Mouse (Mus musculus): Measurements from ENCODE around the gene Astn2. TPM values are rescaled to one million over a fixed set of nuclear protein-coding genes. Genes with fewer than 3 reads are reported as not detected.
A peak's percentile ranks its signal among the peaks of the same experiment; 100 is the strongest.

The Astn2 gene
- polyA plus RNA-seq, 1 experiment from 2014 or later, result 0.17 TPM

- no peak overlapping the region for H3K9ac ChIP-seq (ENCODE audit: low read depth, low read length)
- no peak for ATAC-seq
- WGBS, result 24% methylated on average over 8 of the region's 8 CpGs
- no peak overlapping the region for H3K27ac ChIP-seq (ENCODE audit: low read length)
- 0 out of 2 replicates have a peak, but pooled peaks cover 5% of the 10 kb centered on the region for H3K4me1 ChIP-seq (ENCODE audit: control insufficient read depth, insufficient read depth, low read length)
- no peak overlapping the region for H3K4me2 ChIP-seq (ENCODE audit: low read depth, low read length)
- no peak overlapping the region for H3K4me3 ChIP-seq (ENCODE audit: low read length)
- H3K36me3 ChIP-seq (ENCODE audit: control insufficient read depth, insufficient read depth, low read length), result no peaks in the 10 kb centered on the region
- H3K9me3 ChIP-seq (ENCODE audit: control insufficient read depth, low read length), result no peaks in the 10 kb centered on the region
- H3K27me3 ChIP-seq (replicated peaks; ENCODE audit: control insufficient read depth, insufficient read depth, low read length), result peaks cover 37% of the 10 kb centered on the region
Measured at GRCm38 (mm10) chr4:66401186-66401681, 3.2 kb downstream of the Astn2 start.

GRCm38 (mm10) chr4:66399066-66399465, 5.3 kb downstream of the Astn2 start:
- Histone ChIP-seq H3K4me1 (ENCODE audit: control insufficient read depth, insufficient read depth, low read length) (0 out of 2 replicates have a peak, but pooled peaks cover 5% of the 10 kb centered on the region), H3K36me3 (ENCODE audit: control insufficient read depth, insufficient read depth, low read length) (no peaks in the 10 kb centered on the region), H3K9me3 (ENCODE audit: control insufficient read depth, low read length) (no peaks in the 10 kb centered on the region), H3K9ac (ENCODE audit: low read depth, low read length) (no peak overlapping the region), H3K27ac (ENCODE audit: low read length) (no peak overlapping the region), H3K27me3 (replicated peaks; ENCODE audit: control insufficient read depth, insufficient read depth, low read length) (peaks cover 28% of the 10 kb centered on the region), H3K4me2 (ENCODE audit: low read depth, low read length) (no peak overlapping the region), H3K4me3 (ENCODE audit: low read length) (no peak overlapping the region)
- 46% methylated on average over 4 of the region's 4 CpGs for WGBS
- ATAC-seq, result no peak

- Histone ChIP-seq H3K27ac (ENCODE audit: low read length) (no peak overlapping the region), H3K4me1 (ENCODE audit: control insufficient read depth, insufficient read depth, low read length) (no peaks in the 10 kb centered on the region), H3K9me3 (ENCODE audit: control insufficient read depth, low read length) (no peaks in the 10 kb centered on the region), H3K27me3 (replicated peaks; ENCODE audit: control insufficient read depth, insufficient read depth, low read length) (peaks cover 10% of the 10 kb centered on the region), H3K9ac (ENCODE audit: low read depth, low read length) (no peak overlapping the region), H3K4me2 (ENCODE audit: low read depth, low read length) (no peak overlapping the region), H3K36me3 (ENCODE audit: control insufficient read depth, insufficient read depth, low read length) (no peaks in the 10 kb centered on the region), H3K4me3 (ENCODE audit: low read length) (no peak overlapping the region)
- ATAC-seq, result no peak
Measured at GRCm38 (mm10) chr4:66397216-66397615, 7.2 kb downstream of the Astn2 start.

DNA sequence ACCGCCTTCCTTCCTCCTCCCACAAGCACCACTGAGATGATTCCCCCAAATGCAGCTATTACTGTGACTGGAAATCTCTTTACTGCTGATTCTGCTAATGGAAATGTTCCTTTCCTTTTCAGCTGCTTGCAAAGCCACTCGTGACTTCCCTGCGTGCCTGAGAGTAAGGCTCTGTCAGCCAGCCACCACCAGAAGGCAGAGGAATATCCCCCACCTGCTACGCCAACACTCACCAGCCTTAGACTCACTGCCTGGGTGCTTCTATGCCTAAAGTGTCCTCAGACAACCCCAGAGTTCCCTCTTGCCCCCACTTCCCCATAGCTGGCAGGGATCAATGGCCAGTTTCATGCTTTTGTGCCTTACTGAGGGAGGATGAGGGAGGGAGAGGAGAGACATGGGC, 11.1 kb downstream of the Astn2 start:
- Histone ChIP-seq H3K4me2 (ENCODE audit: low read depth, low read length) (no peak overlapping the region), H3K27me3 (replicated peaks; ENCODE audit: control insufficient read depth, insufficient read depth, low read length) (no peaks in the 10 kb centered on the region), H3K36me3 (ENCODE audit: control insufficient read depth, insufficient read depth, low read length) (no peaks in the 10 kb centered on the region), H3K4me3 (ENCODE audit: low read length) (no peak overlapping the region), H3K4me1 (ENCODE audit: control insufficient read depth, insufficient read depth, low read length) (no peaks in the 10 kb centered on the region), H3K9ac (ENCODE audit: low read depth, low read length) (no peak overlapping the region), H3K27ac (ENCODE audit: low read length) (no peak overlapping the region), H3K9me3 (ENCODE audit: control insufficient read depth, low read length) (no peaks in the 10 kb centered on the region)
- ATAC-seq, result no peak
- WGBS, result 69% methylated on average over 4 of the region's 4 CpGs

DNA sequence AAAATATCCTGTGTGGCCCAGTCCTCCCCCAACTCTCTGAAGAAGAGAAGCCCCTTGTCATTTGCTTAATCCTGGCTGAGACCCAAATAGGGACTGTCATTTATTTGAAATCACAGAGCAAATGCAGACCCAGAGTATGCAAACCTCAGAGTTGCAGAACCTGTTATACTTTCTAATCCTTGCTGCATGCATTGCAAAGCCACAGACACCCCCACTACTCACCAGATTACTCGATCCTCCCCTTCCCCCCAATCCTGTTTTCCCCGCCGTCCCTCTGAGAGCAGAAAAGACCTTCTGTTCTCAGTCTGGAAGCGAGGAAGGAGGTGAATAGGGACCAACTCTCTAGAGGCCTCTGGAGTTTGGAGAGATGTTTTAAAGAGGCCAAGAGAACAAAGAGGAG, 13.9 kb downstream of the Astn2 start:
- ATAC-seq, result no peak

GRCm38 (mm10) chr4:66378586-66378985, 25.8 kb downstream of the Astn2 start:
- no peak overlapping the region for H3K27ac ChIP-seq (ENCODE audit: low read length)
- H3K9ac ChIP-seq (ENCODE audit: low read depth, low read length), result no peak overlapping the region
- no peaks in the 10 kb centered on the region for H3K27me3 ChIP-seq (replicated peaks; ENCODE audit: control insufficient read depth, insufficient read depth, low read length)
- ATAC-seq, result no peak
- no peaks in the 10 kb centered on the region for H3K4me1 ChIP-seq (ENCODE audit: control insufficient read depth, insufficient read depth, low read length)
- no peaks in the 10 kb centered on the region for H3K36me3 ChIP-seq (ENCODE audit: control insufficient read depth, insufficient read depth, low read length)
- WGBS, result 19% methylated on average over 2 of the region's 2 CpGs
- no peak overlapping the region for H3K4me3 ChIP-seq (ENCODE audit: low read length)
- H3K4me2 ChIP-seq (ENCODE audit: low read depth, low read length), result no peak overlapping the region
- H3K9me3 ChIP-seq (ENCODE audit: control insufficient read depth, low read length), result no peaks in the 10 kb centered on the region

More for the DNA sequence above, 13.9 kb downstream of the Astn2 start:
- WGBS, result 27% methylated on average over 4 of the region's 4 CpGs
- no peak overlapping the region for H3K9ac ChIP-seq (ENCODE audit: low read depth, low read length)
- no peak overlapping the region for H3K4me3 ChIP-seq (ENCODE audit: low read length)
- H3K36me3 ChIP-seq (ENCODE audit: control insufficient read depth, insufficient read depth, low read length), result no peaks in the 10 kb centered on the region
- H3K4me1 ChIP-seq (ENCODE audit: control insufficient read depth, insufficient read depth, low read length), result no peaks in the 10 kb centered on the region
- no peak overlapping the region for H3K4me2 ChIP-seq (ENCODE audit: low read depth, low read length)
- no peak overlapping the region for H3K27ac ChIP-seq (ENCODE audit: low read length)
- no peaks in the 10 kb centered on the region for H3K9me3 ChIP-seq (ENCODE audit: control insufficient read depth, low read length)
- H3K27me3 ChIP-seq (replicated peaks; ENCODE audit: control insufficient read depth, insufficient read depth, low read length), result no peaks in the 10 kb centered on the region

DNA sequence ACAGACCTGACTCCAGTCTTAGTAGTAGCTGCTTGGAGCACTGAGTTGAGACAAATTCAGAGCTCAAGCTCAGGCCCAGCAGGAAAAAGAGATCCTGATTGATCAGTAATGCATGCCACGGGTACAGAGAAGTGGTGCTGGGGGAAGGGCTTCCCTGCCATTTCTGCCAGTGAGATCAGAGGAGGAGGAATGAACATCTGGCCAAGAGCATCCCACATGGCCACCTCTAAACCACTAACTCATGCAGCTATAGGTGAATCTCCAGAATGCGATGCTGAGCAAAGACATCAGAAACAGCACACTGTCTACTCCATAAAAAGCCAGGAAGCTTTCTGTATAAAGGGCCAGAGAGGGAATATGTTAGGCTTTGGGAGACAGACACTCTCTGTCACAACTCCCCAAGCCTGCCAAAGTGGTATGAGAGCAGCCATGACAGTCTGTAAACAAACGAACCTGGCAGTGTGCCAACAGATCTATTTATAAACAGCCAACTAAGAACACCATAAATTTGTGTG, 33.8 kb downstream of the Astn2 start:
- Histone ChIP-seq H3K36me3 (ENCODE audit: control insufficient read depth, insufficient read depth, low read length) (no peaks in the 10 kb centered on the region), H3K27ac (ENCODE audit: low read length) (no peak overlapping the region), H3K4me1 (ENCODE audit: control insufficient read depth, insufficient read depth, low read length) (no peaks in the 10 kb centered on the region), H3K4me3 (ENCODE audit: low read length) (no peak overlapping the region), H3K9ac (ENCODE audit: low read depth, low read length) (no peak overlapping the region), H3K27me3 (replicated peaks; ENCODE audit: control insufficient read depth, insufficient read depth, low read length) (no peaks in the 10 kb centered on the region), H3K9me3 (ENCODE audit: control insufficient read depth, low read length) (no peaks in the 10 kb centered on the region), H3K4me2 (ENCODE audit: low read depth, low read length) (no peak overlapping the region)
- ATAC-seq, result peak; percentile 60
- WGBS, result 51% methylated on average over 3 of the region's 3 CpGs

GRCm38 (mm10) chr4:66365500-66365899, 38.9 kb downstream of the Astn2 start:
- H3K4me2 ChIP-seq (ENCODE audit: low read depth, low read length), result no peak overlapping the region
- no peak overlapping the region for H3K4me3 ChIP-seq (ENCODE audit: low read length)
- no peaks in the 10 kb centered on the region for H3K9me3 ChIP-seq (ENCODE audit: control insufficient read depth, low read length)
- H3K27ac ChIP-seq (ENCODE audit: low read length), result no peak overlapping the region
- ATAC-seq, result no peak
- no peaks in the 10 kb centered on the region for H3K27me3 ChIP-seq (replicated peaks; ENCODE audit: control insufficient read depth, insufficient read depth, low read length)
- no peaks in the 10 kb centered on the region for H3K36me3 ChIP-seq (ENCODE audit: control insufficient read depth, insufficient read depth, low read length)
- no peak overlapping the region for H3K9ac ChIP-seq (ENCODE audit: low read depth, low read length)
- no peaks in the 10 kb centered on the region for H3K4me1 ChIP-seq (ENCODE audit: control insufficient read depth, insufficient read depth, low read length)
- 63% methylated on average over 1 of the region's 1 CpGs for WGBS

DNA sequence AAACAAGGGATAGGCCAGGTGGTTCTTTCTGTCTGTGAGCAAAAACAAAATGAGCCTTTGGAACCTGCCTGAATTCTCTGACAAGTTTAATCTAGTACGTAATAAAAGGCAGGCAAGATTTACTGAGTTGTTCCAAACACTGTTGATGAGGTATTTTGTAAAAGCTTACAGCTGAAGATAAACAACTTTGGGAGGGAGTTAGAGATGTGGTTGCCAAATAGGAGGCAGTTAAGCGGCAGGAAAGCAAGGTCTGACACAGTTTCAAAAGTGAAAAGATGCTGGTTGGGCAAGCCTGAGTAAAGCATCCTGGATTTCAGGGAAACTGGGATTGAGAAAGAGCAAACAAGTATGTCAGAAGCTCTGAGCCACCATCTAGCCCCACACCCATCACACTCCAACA, 59.8 kb downstream of the Astn2 start:
- Histone ChIP-seq H3K4me2 (ENCODE audit: low read depth, low read length) (no peak overlapping the region), H3K27me3 (replicated peaks; ENCODE audit: control insufficient read depth, insufficient read depth, low read length) (no peaks in the 10 kb centered on the region), H3K9me3 (ENCODE audit: control insufficient read depth, low read length) (no peaks in the 10 kb centered on the region), H3K36me3 (ENCODE audit: control insufficient read depth, insufficient read depth, low read length) (no peaks in the 10 kb centered on the region), H3K4me3 (ENCODE audit: low read length) (no peak overlapping the region), H3K9ac (ENCODE audit: low read depth, low read length) (no peak overlapping the region), H3K4me1 (ENCODE audit: control insufficient read depth, insufficient read depth, low read length) (no peaks in the 10 kb centered on the region), H3K27ac (ENCODE audit: low read length) (no peak overlapping the region)
- WGBS, result 45% methylated on average over 2 of the region's 2 CpGs
- ATAC-seq, result no peak

- Histone ChIP-seq H3K9me3 (ENCODE audit: control insufficient read depth, low read length) (no peaks in the 10 kb centered on the region), H3K27me3 (replicated peaks; ENCODE audit: control insufficient read depth, insufficient read depth, low read length) (no peaks in the 10 kb centered on the region), H3K36me3 (ENCODE audit: control insufficient read depth, insufficient read depth, low read length) (no peaks in the 10 kb centered on the region), H3K4me3 (ENCODE audit: low read length) (no peak overlapping the region), H3K4me1 (ENCODE audit: control insufficient read depth, insufficient read depth, low read length) (no peaks in the 10 kb centered on the region), H3K4me2 (ENCODE audit: low read depth, low read length) (no peak overlapping the region), H3K9ac (ENCODE audit: low read depth, low read length) (no peak overlapping the region), H3K27ac (ENCODE audit: low read length) (no peak overlapping the region)
- 75% methylated on average over 3 of the region's 3 CpGs for WGBS
- ATAC-seq, result no peak
Measured at GRCm38 (mm10) chr4:66337443-66337842, 67.0 kb downstream of the Astn2 start.
